Mouse (Mus musculus) CH12.LX (cell line): ENCODE measurements at regions not wholly inside any gene's neighbourhood (a gene's known extent, or its start where the extent isn't known, plus 50 kb on each side); places are given as distances from the start of the nearest gene placed in this dataset.

Experiments
- DNase-seq: peaks from one replicate; pipeline ENCODE4 v3.0.0-alpha.2; 2013; ENCODE audit errors: extremely low read depth
- H3K27ac ChIP-seq: 2 replicates; pipeline ENCODE4 v1.5.1; 2012; ENCODE audit warnings: low read depth, mild to moderate bottlenecking, control low read depth, moderate library complexity; ENCODE audit not compliant: insufficient read depth
- H3K27me3 ChIP-seq: replicated peaks from 2 replicates; pipeline ENCODE3; 2012; ENCODE audit warnings: inconsistent platforms
- H3K36me3 ChIP-seq, 2 experiments: replicated peaks in 1 of 2; 2 replicates each; pipeline versions ENCODE3 to v1.6.1; 2012; ENCODE audit warnings: inconsistent platforms in 1 of 2, low read length in 1 of 2, mild to moderate bottlenecking in 1 of 2, mixed read lengths in 1 of 2, moderate library complexity in 1 of 2; ENCODE audit not compliant: control insufficient read depth in 1 of 2, insufficient read depth in 1 of 2
- H3K4me1 ChIP-seq, 2 experiments: 2 replicates each; pipeline ENCODE4 v1.6.1; 2012; ENCODE audit warnings: inconsistent platforms in 1 of 2, moderate library complexity in 1 of 2; ENCODE audit not compliant: insufficient read depth in 2 of 2, control insufficient read depth in 1 of 2
- H3K4me2 ChIP-seq: 2 replicates; pipeline ENCODE4 v1.6.1; 2012; ENCODE audit warnings: low read depth, mild to moderate bottlenecking, control low read depth; ENCODE audit not compliant: poor library complexity, insufficient read depth, severe bottlenecking
- H3K4me3 ChIP-seq, 3 experiments: fragments of 150-350 bp in 1 of 3; sonication (generic) in 1 of 3; replicated peaks in 1 of 3; 2 replicates each; pipeline versions ENCODE3 to v1.5.1; 2011 to 2012; ENCODE audit warnings: low read depth in 2 of 3, low read length in 2 of 3, mild to moderate bottlenecking in 2 of 3, moderate library complexity in 2 of 3, control low read depth in 1 of 3, improper control_type of control experiment in 1 of 3, inconsistent platforms in 1 of 3, mixed read lengths in 1 of 3; ENCODE audit not compliant: poor library complexity in 1 of 3
- H3K79me2 ChIP-seq: replicated peaks from 2 replicates; pipeline ENCODE4 v1.6.1; 2012; ENCODE audit warnings: mild to moderate bottlenecking, moderate library complexity; ENCODE audit not compliant: control insufficient read depth, poor library complexity, insufficient read depth, severe bottlenecking; ENCODE audit errors: extremely low read depth
- H3K9ac ChIP-seq: 2 replicates; pipeline ENCODE4 v1.6.1; 2012; ENCODE audit warnings: low read depth, mild to moderate bottlenecking, control low read depth, moderate library complexity; ENCODE audit not compliant: insufficient read depth
- H3K9me3 ChIP-seq: replicated peaks from 2 replicates; pipeline ENCODE3; 2012; ENCODE audit warnings: low read length, inconsistent platforms, mixed read lengths
- CHD1 ChIP-seq: IDR thresholded peaks from 2 replicates; pipeline ENCODE4 v1.6.1; 2012; ENCODE audit warnings: low read depth, low read length, improper control_type of control experiment, inconsistent platforms
- E2F4 ChIP-seq: IDR thresholded peaks from 2 replicates; pipeline ENCODE4 v1.6.1; 2011; ENCODE audit warnings: low read depth, low read length, improper control_type of control experiment; ENCODE audit not compliant: insufficient replicate concordance
- ELF1 ChIP-seq: IDR thresholded peaks from 2 replicates; pipeline ENCODE4 v1.6.1; 2014; ENCODE audit warnings: low read depth, mild to moderate bottlenecking, inconsistent platforms, low read length, improper control_type of control experiment
- GABPA ChIP-seq: IDR thresholded peaks from 2 replicates; pipeline ENCODE4 v1.6.1; 2012; ENCODE audit warnings: low read depth, low read length, improper control_type of control experiment, inconsistent platforms; ENCODE audit not compliant: insufficient replicate concordance
- HCFC1 ChIP-seq: IDR thresholded peaks from 2 replicates; pipeline ENCODE4 v1.6.1; 2012; ENCODE audit warnings: low read depth, mild to moderate bottlenecking, inconsistent platforms, low read length, improper control_type of control experiment
- JUN ChIP-seq: IDR thresholded peaks from 2 replicates; pipeline ENCODE4 v1.6.1; 2011; ENCODE audit warnings: low read depth, mild to moderate bottlenecking, low read length, improper control_type of control experiment, moderate library complexity; ENCODE audit not compliant: insufficient read depth
- JUND ChIP-seq: conservative IDR thresholded peaks from 2 replicates; pipeline ENCODE4 v1.6.1; 2011; ENCODE audit warnings: low read depth, low read length, improper control_type of control experiment
- MXI1 ChIP-seq: IDR thresholded peaks from 2 replicates; pipeline ENCODE4 v1.6.1; 2011; ENCODE audit warnings: mild to moderate bottlenecking, low read depth, low read length, improper control_type of control experiment
- MYC ChIP-seq: IDR thresholded peaks from 2 replicates; pipeline ENCODE4 v1.6.1; 2011; ENCODE audit warnings: low read depth, mild to moderate bottlenecking, improper control_type of control experiment, low read length
- NELFE ChIP-seq: IDR thresholded peaks from 2 replicates; pipeline ENCODE4 v1.6.1; 2011; ENCODE audit warnings: low read depth, low read length, improper control_type of control experiment
- NRF1 ChIP-seq: IDR thresholded peaks from 2 replicates; pipeline ENCODE4 v1.6.1; 2014; ENCODE audit warnings: low read depth, mild to moderate bottlenecking, inconsistent platforms, low read length, improper control_type of control experiment, moderate library complexity
- RCOR1 ChIP-seq: conservative IDR thresholded peaks from 2 replicates; pipeline ENCODE4 v1.6.1; 2012; ENCODE audit warnings: low read depth, mild to moderate bottlenecking, inconsistent platforms, low read length, improper control_type of control experiment
- SMC3 ChIP-seq: IDR thresholded peaks from 2 replicates; pipeline ENCODE4 v1.6.1; 2011; ENCODE audit warnings: low read depth, low read length, improper control_type of control experiment
- TCF12 ChIP-seq: IDR thresholded peaks from 2 replicates; pipeline ENCODE4 v1.6.1; 2014; ENCODE audit warnings: low read depth, mild to moderate bottlenecking, inconsistent platforms, low read length, improper control_type of control experiment
- UBTF ChIP-seq: IDR thresholded peaks from 2 replicates; pipeline ENCODE4 v1.6.1; 2012; ENCODE audit warnings: low read depth, mild to moderate bottlenecking, inconsistent platforms, low read length, improper control_type of control experiment, moderate library complexity
- USF1 ChIP-seq: IDR thresholded peaks from 2 replicates; pipeline ENCODE4 v1.6.1; 2014; ENCODE audit warnings: low read depth, mild to moderate bottlenecking, inconsistent platforms, low read length, improper control_type of control experiment
- USF2 ChIP-seq: conservative IDR thresholded peaks from 2 replicates; pipeline ENCODE4 v1.6.1; 2011; ENCODE audit warnings: low read depth, low read length, improper control_type of control experiment
- ZC3H11A ChIP-seq: IDR thresholded peaks from 2 replicates; pipeline ENCODE4 v1.6.1; 2012; ENCODE audit warnings: low read depth, mild to moderate bottlenecking, inconsistent platforms, low read length, improper control_type of control experiment
- ZKSCAN1 ChIP-seq: IDR thresholded peaks from 2 replicates; pipeline ENCODE4 v1.6.1; 2012; ENCODE audit warnings: low read depth, inconsistent platforms, low read length, improper control_type of control experiment, borderline replicate concordance
- ZMIZ1 ChIP-seq: IDR thresholded peaks from 2 replicates; pipeline ENCODE4 v1.6.1; 2012; ENCODE audit warnings: low read depth, mild to moderate bottlenecking, inconsistent platforms, low read length, improper control_type of control experiment
- ZNF384 ChIP-seq: IDR thresholded peaks from 2 replicates; pipeline ENCODE4 v1.6.1; 2012; ENCODE audit warnings: low read depth, low read length, improper control_type of control experiment, inconsistent platforms
- dilution Hi-C: fragments of 300-500 bp; cut with MboI; formaldehyde crosslinking; loops from 2 replicates; pipeline ENCODE4 v1.14.3; 2020; ENCODE audit warnings: low sequenced_read_pairs; ENCODE audit not compliant: extremely low pct_unique_long_range_greater_than_20kb, extremely low pct_ligation_motif_present
- in situ Hi-C: fragments of 300-500 bp; cut with MboI; formaldehyde crosslinking; loops from 3 replicates; pipeline ENCODE4 v1.14.3; 2019; ENCODE audit warnings: low sequenced_read_pairs, low pct_ligation_motif_present, low pct_unique_long_range_greater_than_20kb, mixed read lengths

- Histone ChIP-seq H3K36me3 (no peaks in the 10 kb centered on the region), H3K4me1 (no peaks in the 10 kb centered on the region), H3K79me2 (no peaks in the 10 kb centered on the region), H3K4me2 (no peak overlapping the region), H3K27me3 (peaks cover 83% of the 10 kb centered on the region), H3K9ac (no peak overlapping the region), H3K4me3 (no peak overlapping the region), H3K27ac (no peak overlapping the region), H3K9me3 (no peaks in the 10 kb centered on the region)
- in situ Hi-C loops (no loop called here), dilution Hi-C loops (no loop called here)
- no peak for DNase-seq
- TF ChIP-seq SMC3 (no peak), MXI1 (no peak), HCFC1 (no peak), ELF1 (no peak), CHD1 (no peak), USF1 (no peak), E2F4 (no peak), NELFE (no peak), MYC (no peak), ZNF384 (no peak), UBTF (no peak), GABPA (no peak), JUN (no peak), TCF12 (no peak), NRF1 (no peak), ZMIZ1 (no peak), JUND (no peak), USF2 (no peak)
Observed at GRCm38 (mm10) chr7:67825636-67826280, 66.2 kb upstream of the Synm start.

DNA sequence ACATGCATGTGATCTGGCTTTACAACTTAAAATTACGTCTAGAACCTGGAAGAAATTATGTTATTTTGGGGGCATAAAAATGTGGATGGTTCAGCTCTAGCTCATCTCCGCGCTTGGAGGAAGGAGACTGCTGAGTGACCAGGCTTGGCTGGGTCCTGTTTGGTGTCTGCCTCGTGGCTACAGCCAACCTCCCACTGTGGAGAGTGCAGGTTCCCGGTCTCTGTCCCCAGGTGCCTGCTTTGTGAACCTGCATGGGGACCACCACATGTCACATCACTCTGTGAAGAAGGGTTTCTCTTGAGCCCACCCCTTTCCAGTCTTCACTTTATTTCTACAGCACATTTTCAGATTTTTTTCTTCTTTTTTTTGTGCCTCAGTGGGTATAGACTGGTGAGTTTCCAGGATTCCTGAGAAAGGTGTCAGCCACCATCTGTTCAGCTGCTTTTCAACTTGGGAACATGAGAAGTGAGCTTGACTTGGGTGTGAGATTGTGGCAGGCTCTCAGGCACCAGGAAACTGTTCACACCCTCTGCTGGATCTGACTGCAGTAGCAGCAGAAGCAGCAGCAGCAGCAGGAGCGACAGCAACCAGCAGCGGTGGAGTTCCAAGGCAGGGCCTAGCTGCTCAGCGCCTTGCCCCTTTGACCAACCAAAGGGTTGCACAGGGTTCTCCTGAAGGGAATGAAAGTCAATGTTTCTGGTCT is 64.6 kb upstream of the Synm start:
- Histone ChIP-seq H3K4me1 (no peaks in the 10 kb centered on the region), H3K79me2 (no peaks in the 10 kb centered on the region), H3K27me3 (peaks cover 81% of the 10 kb centered on the region), H3K36me3 (no peaks in the 10 kb centered on the region), H3K9ac (no peak overlapping the region), H3K4me3 (no peak overlapping the region), H3K4me2 (no peak overlapping the region), H3K9me3 (no peaks in the 10 kb centered on the region), H3K27ac (no peak overlapping the region)
- TF ChIP-seq ZKSCAN1 (no peak), JUN (no peak), UBTF (no peak), ZC3H11A (no peak), E2F4 (no peak), RCOR1 (no peak), JUND (no peak), HCFC1 (no peak), NELFE (no peak)
- in situ Hi-C loops (loop anchor here (25.0 kb wide), 1 partner anchor 488 kb away; no protein-coding TSS in a partner anchor), dilution Hi-C loops (no loop called here)
- DNase-seq, result no peak
